Mouse (Mus musculus): ENCODE data around the gene Tiam1. TPM values are rescaled to one million over a fixed set of nuclear protein-coding genes. Genes with fewer than 3 reads are reported as not detected.

Tiam1 gene
- polyA plus RNA-seq, 1 experiment from 2014 or later: 31.0 TPM

GRCm38 (mm10) chr16:90142247-90142573 is 1.4 kb downstream of the Tiam1 start:
- 1% methylated on average over 20 of the region's 20 CpGs for WGBS
- ATAC-seq (ENCODE audit: low read depth): no peak

GRCm38 (mm10) chr16:90141556-90141955 is 2.0 kb downstream of the Tiam1 start:
- peak overlapping the region; percentile 98 for H3K4me2 ChIP-seq (ENCODE audit: low read depth, low read length)
- H3K36me3 ChIP-seq (ENCODE audit: control insufficient read depth, insufficient read depth, low read length): no peaks in the 10 kb centered on the region
- peak overlapping the region; percentile 63 for H3K4me3 ChIP-seq (ENCODE audit: low read depth, low read length)
- ATAC-seq (ENCODE audit: low read depth) (no peak), DNase-seq (ENCODE audit: low spot score) (peak; percentile 46)
- no peaks in the 10 kb centered on the region for H3K9me3 ChIP-seq (ENCODE audit: control insufficient read depth, low read length)
- no peak overlapping the region for H3K27ac ChIP-seq (replicated peaks; ENCODE audit: low read depth, low read length)
- H3K4me1 ChIP-seq (ENCODE audit: control insufficient read depth, insufficient read depth, low read length): peaks cover 25% of the 10 kb centered on the region
- WGBS: 34% methylated on average over 9 of the region's 9 CpGs
- H3K27me3 ChIP-seq (replicated peaks; ENCODE audit: control insufficient read depth, insufficient read depth, low read length): no peaks in the 10 kb centered on the region
- H3K9ac ChIP-seq (ENCODE audit: low read depth, low read length): no peak overlapping the region

More at GRCm38 (mm10) chr16:90142247-90142573, 1.4 kb downstream of the Tiam1 start:
- Histone ChIP-seq H3K4me1 (ENCODE audit: control insufficient read depth, insufficient read depth, low read length) (peaks cover 25% of the 10 kb centered on the region), H3K27ac (replicated peaks; ENCODE audit: low read depth, low read length) (no peak overlapping the region), H3K36me3 (ENCODE audit: control insufficient read depth, insufficient read depth, low read length) (no peaks in the 10 kb centered on the region), H3K4me2 (ENCODE audit: low read depth, low read length) (peak overlapping the region; percentile 98), H3K9me3 (ENCODE audit: control insufficient read depth, low read length) (no peaks in the 10 kb centered on the region), H3K27me3 (replicated peaks; ENCODE audit: control insufficient read depth, insufficient read depth, low read length) (no peaks in the 10 kb centered on the region), H3K4me3 (ENCODE audit: low read depth, low read length) (peak overlapping the region; percentile 63), H3K9ac (ENCODE audit: low read depth, low read length) (peak overlapping the region; percentile 83)
- DNase-seq (ENCODE audit: low spot score): peak; percentile 24

GRCm38 (mm10) chr16:90140571-90140970 is 3.0 kb downstream of the Tiam1 start:
- H3K4me3 ChIP-seq (ENCODE audit: low read depth, low read length): no peak overlapping the region
- no peak for ATAC-seq (ENCODE audit: low read depth)
- H3K4me2 ChIP-seq (ENCODE audit: low read depth, low read length): no peak overlapping the region
- peaks cover 25% of the 10 kb centered on the region for H3K4me1 ChIP-seq (ENCODE audit: control insufficient read depth, insufficient read depth, low read length)
- no peaks in the 10 kb centered on the region for H3K9me3 ChIP-seq (ENCODE audit: control insufficient read depth, low read length)
- no peak overlapping the region for H3K9ac ChIP-seq (ENCODE audit: low read depth, low read length)
- no peaks in the 10 kb centered on the region for H3K36me3 ChIP-seq (ENCODE audit: control insufficient read depth, insufficient read depth, low read length)
- WGBS: 76% methylated on average over 10 of the region's 10 CpGs
- H3K27me3 ChIP-seq (replicated peaks; ENCODE audit: control insufficient read depth, insufficient read depth, low read length): no peaks in the 10 kb centered on the region
- DNase-seq (ENCODE audit: low spot score): no peak
- no peak overlapping the region for H3K27ac ChIP-seq (replicated peaks; ENCODE audit: low read depth, low read length)

- Histone ChIP-seq H3K27ac (replicated peaks; ENCODE audit: low read depth, low read length) (peak overlapping the region; percentile 44; the same call in 1 of the 2 replicates), H3K36me3 (ENCODE audit: control insufficient read depth, insufficient read depth, low read length) (no peaks in the 10 kb centered on the region), H3K27me3 (replicated peaks; ENCODE audit: control insufficient read depth, insufficient read depth, low read length) (no peaks in the 10 kb centered on the region), H3K9ac (ENCODE audit: low read depth, low read length) (peak overlapping the region; percentile 22; the same call in 1 of the 2 replicates), H3K9me3 (ENCODE audit: control insufficient read depth, low read length) (no peaks in the 10 kb centered on the region), H3K4me2 (ENCODE audit: low read depth, low read length) (peak overlapping the region; percentile 20; the same call in 1 of the 2 replicates), H3K4me3 (ENCODE audit: low read depth, low read length) (no peak overlapping the region), H3K4me1 (ENCODE audit: control insufficient read depth, insufficient read depth, low read length) (peaks cover 23% of the 10 kb centered on the region)
- WGBS: 28% methylated on average over 9 of the region's 9 CpGs
- ATAC-seq (ENCODE audit: low read depth): no peak
- DNase-seq (ENCODE audit: low spot score): no peak
Measured at GRCm38 (mm10) chr16:90139696-90140095, 3.9 kb downstream of the Tiam1 start.

GRCm38 (mm10) chr16:90138151-90138550 is 5.4 kb downstream of the Tiam1 start:
- peaks cover 19% of the 10 kb centered on the region; the same call in 1 of the 2 replicates for H3K4me1 ChIP-seq (ENCODE audit: control insufficient read depth, insufficient read depth, low read length)
- H3K4me2 ChIP-seq (ENCODE audit: low read depth, low read length): no peak overlapping the region
- H3K27me3 ChIP-seq (replicated peaks; ENCODE audit: control insufficient read depth, insufficient read depth, low read length): no peaks in the 10 kb centered on the region
- H3K4me3 ChIP-seq (ENCODE audit: low read depth, low read length): no peak overlapping the region
- no peaks in the 10 kb centered on the region for H3K36me3 ChIP-seq (ENCODE audit: control insufficient read depth, insufficient read depth, low read length)
- ATAC-seq (ENCODE audit: low read depth) (no peak), DNase-seq (ENCODE audit: low spot score) (no peak)
- 61% methylated on average over 12 of the region's 12 CpGs for WGBS
- no peak overlapping the region for H3K9ac ChIP-seq (ENCODE audit: low read depth, low read length)
- no peaks in the 10 kb centered on the region for H3K9me3 ChIP-seq (ENCODE audit: control insufficient read depth, low read length)
- no peak overlapping the region for H3K27ac ChIP-seq (replicated peaks; ENCODE audit: low read depth, low read length)

- 95% methylated on average over 16 of the region's 23 CpGs for WGBS
- no peak for ATAC-seq (ENCODE audit: low read depth)
Measured at GRCm38 (mm10) chr16:90137175-90137574, 6.4 kb downstream of the Tiam1 start.

GRCm38 (mm10) chr16:90135580-90135979 is 8.0 kb downstream of the Tiam1 start:
- Histone ChIP-seq H3K4me3 (ENCODE audit: low read depth, low read length) (no peak overlapping the region), H3K9ac (ENCODE audit: low read depth, low read length) (no peak overlapping the region), H3K4me2 (ENCODE audit: low read depth, low read length) (no peak overlapping the region), H3K9me3 (ENCODE audit: control insufficient read depth, low read length) (no peaks in the 10 kb centered on the region), H3K27ac (replicated peaks; ENCODE audit: low read depth, low read length) (no peak overlapping the region), H3K27me3 (replicated peaks; ENCODE audit: control insufficient read depth, insufficient read depth, low read length) (no peaks in the 10 kb centered on the region), H3K36me3 (ENCODE audit: control insufficient read depth, insufficient read depth, low read length) (no peaks in the 10 kb centered on the region), H3K4me1 (ENCODE audit: control insufficient read depth, insufficient read depth, low read length) (peaks cover 15% of the 10 kb centered on the region; the same call in 1 of the 2 replicates)
- no peak for DNase-seq (ENCODE audit: low spot score)
- ATAC-seq (ENCODE audit: low read depth): no peak
- 90% methylated on average over 3 of the region's 3 CpGs for WGBS

More at GRCm38 (mm10) chr16:90137175-90137574, 6.4 kb downstream of the Tiam1 start:
- Histone ChIP-seq H3K9ac (ENCODE audit: low read depth, low read length) (no peak overlapping the region), H3K4me2 (ENCODE audit: low read depth, low read length) (no peak overlapping the region), H3K27ac (replicated peaks; ENCODE audit: low read depth, low read length) (no peak overlapping the region), H3K9me3 (ENCODE audit: control insufficient read depth, low read length) (no peaks in the 10 kb centered on the region), H3K4me3 (ENCODE audit: low read depth, low read length) (no peak overlapping the region), H3K36me3 (ENCODE audit: control insufficient read depth, insufficient read depth, low read length) (no peaks in the 10 kb centered on the region), H3K4me1 (ENCODE audit: control insufficient read depth, insufficient read depth, low read length) (peaks cover 19% of the 10 kb centered on the region; the same call in 1 of the 2 replicates), H3K27me3 (replicated peaks; ENCODE audit: control insufficient read depth, insufficient read depth, low read length) (no peaks in the 10 kb centered on the region)
- DNase-seq (ENCODE audit: low spot score): no peak

GRCm38 (mm10) chr16:90134351-90134750 is 9.2 kb downstream of the Tiam1 start:
- no peak for ATAC-seq (ENCODE audit: low read depth)
- Histone ChIP-seq H3K27ac (replicated peaks; ENCODE audit: low read depth, low read length) (no peak overlapping the region), H3K27me3 (replicated peaks; ENCODE audit: control insufficient read depth, insufficient read depth, low read length) (no peaks in the 10 kb centered on the region), H3K4me1 (ENCODE audit: control insufficient read depth, insufficient read depth, low read length) (0 out of 2 replicates have a peak, but pooled peaks cover 4% of the 10 kb centered on the region), H3K4me3 (ENCODE audit: low read depth, low read length) (no peak overlapping the region), H3K36me3 (ENCODE audit: control insufficient read depth, insufficient read depth, low read length) (no peaks in the 10 kb centered on the region), H3K9ac (ENCODE audit: low read depth, low read length) (no peak overlapping the region), H3K4me2 (ENCODE audit: low read depth, low read length) (no peak overlapping the region), H3K9me3 (ENCODE audit: control insufficient read depth, low read length) (no peaks in the 10 kb centered on the region)
- 79% methylated on average over 7 of the region's 7 CpGs for whole genome bisulfite sequencing
- DNase-seq (ENCODE audit: low spot score): no peak

GRCm38 (mm10) chr16:90132816-90133215 is 10.8 kb downstream of the Tiam1 start:
- DNase-seq (ENCODE audit: low spot score): no peak
- Histone ChIP-seq H3K27me3 (replicated peaks; ENCODE audit: control insufficient read depth, insufficient read depth, low read length) (no peaks in the 10 kb centered on the region), H3K9me3 (ENCODE audit: control insufficient read depth, low read length) (no peaks in the 10 kb centered on the region), H3K4me2 (ENCODE audit: low read depth, low read length) (no peak overlapping the region), H3K27ac (replicated peaks; ENCODE audit: low read depth, low read length) (no peak overlapping the region), H3K4me1 (ENCODE audit: control insufficient read depth, insufficient read depth, low read length) (peaks cover 5% of the 10 kb centered on the region; the same call in 1 of the 2 replicates), H3K9ac (ENCODE audit: low read depth, low read length) (no peak overlapping the region), H3K4me3 (ENCODE audit: low read depth, low read length) (no peak overlapping the region), H3K36me3 (ENCODE audit: control insufficient read depth, insufficient read depth, low read length) (no peaks in the 10 kb centered on the region)
- no peak for ATAC-seq (ENCODE audit: low read depth)
- 56% methylated on average over 7 of the region's 7 CpGs for WGBS

All from embryonic facial prominence, embryonic 14.5 days (tissue).